Comparison of ENCODE assay signal across 21 mouse cellular contexts in the genomic region with DNA sequence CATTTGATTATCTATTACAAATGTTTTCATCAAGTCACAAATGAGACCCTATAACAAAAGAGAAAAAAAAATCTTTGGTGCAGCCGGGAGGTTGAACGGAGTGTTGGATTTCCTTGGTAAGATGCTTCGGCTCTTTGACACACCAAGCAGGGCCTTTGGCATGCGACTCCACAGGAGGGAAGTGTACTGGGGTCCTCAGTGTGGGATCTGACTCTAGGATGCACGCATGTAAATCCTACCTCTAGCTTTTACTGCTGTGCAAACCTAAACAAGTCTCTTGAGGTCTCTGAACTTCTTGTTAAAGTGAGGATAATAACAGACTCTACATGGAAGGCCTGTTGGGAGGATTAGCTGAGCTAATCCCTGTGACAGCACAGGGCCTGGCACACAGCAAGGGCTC.
A peak's percentile ranks its signal among the peaks of the same experiment; 100 is the strongest.
DNase-seq lines count a peak whose midpoint lies in the region; ATAC-seq and TF ChIP-seq lines count a peak whose summit lies in the region.
"Had no signal": no experiment of that assay in that cellular context is flagged by ENCODE, and none has a peak within 500 bp of the region (broad histone marks: within the 10 kb centered on the region; RNA-seq: fewer than 3 reads in every experiment).

No protein-coding gene starts in this region.

- no peak overlapping the region for H3K4me2 ChIP-seq in midbrain, postnatal 0 days (ENCODE audit: low read depth, low read length, poor library complexity, severe bottlenecking)
- no peak overlapping the region for H3K4me2 ChIP-seq in midbrain, embryonic 12.5 days (replicated peaks)
- H3K4me2 ChIP-seq in midbrain, embryonic 15.5 days, result no peak overlapping the region
- H3K4me2 ChIP-seq: embryonic facial prominence, embryonic 13.5 days; embryonic facial prominence, embryonic 15.5 days; forebrain, embryonic 12.5 days had no signal

- peak; percentile 70 for DNase-seq in midbrain, embryonic 10.5 days (ENCODE audit: low spot score)
- no peak for DNase-seq in midbrain, postnatal 0 days (ENCODE audit: low spot score)
- DNase-seq in brain, embryonic 14.5 days (ENCODE audit: low read depth), result peak; percentile 45
- DNase-seq in cerebellum, adult 18-20 months, result no peak
- DNase-seq: adrenal gland, adult 2 months; adrenal gland, postnatal 10 days; adrenal gland, postnatal 25 days; cerebellum, adult 11-12 months; cerebellum, adult 8-10 months; cerebellum, adult 9-11 months; cerebellum, postnatal 14 days; cerebellum, postnatal 36 days had no signal

- peaks cover 85% of the 10 kb centered on the region for H3K4me1 ChIP-seq in midbrain, embryonic 10.5 days
- no peaks in the 10 kb centered on the region for H3K4me1 ChIP-seq in midbrain, postnatal 0 days (ENCODE audit: insufficient read depth, low read length)
- H3K4me1 ChIP-seq in midbrain, embryonic 12.5 days, result peaks cover 24% of the 10 kb centered on the region
- H3K4me1 ChIP-seq in midbrain, embryonic 15.5 days, result peaks cover 11% of the 10 kb centered on the region; the same call in 1 of the 2 replicates

- H3K36me3 ChIP-seq in midbrain, embryonic 10.5 days, result no peaks in the 10 kb centered on the region
- no peaks in the 10 kb centered on the region for H3K36me3 ChIP-seq in midbrain, postnatal 0 days (ENCODE audit: insufficient read depth, low read length)
- H3K36me3 ChIP-seq in midbrain, embryonic 12.5 days, result no peaks in the 10 kb centered on the region
- no peaks in the 10 kb centered on the region for H3K36me3 ChIP-seq in midbrain, embryonic 15.5 days (replicated peaks)
- H3K36me3 ChIP-seq: embryonic facial prominence, embryonic 13.5 days; embryonic facial prominence, embryonic 15.5 days; forebrain, embryonic 10.5 days; forebrain, embryonic 12.5 days had no signal

- peak overlapping the region; percentile 77 for H3K27ac ChIP-seq in midbrain, embryonic 10.5 days (replicated peaks)
- H3K27ac ChIP-seq in midbrain, postnatal 0 days (ENCODE audit: low read depth, low read length), result no peak overlapping the region
- peak overlapping the region; percentile 3; the same call in 1 of the 2 replicates for H3K27ac ChIP-seq in midbrain, embryonic 12.5 days (replicated peaks)
- H3K27ac ChIP-seq in midbrain, embryonic 15.5 days, result no peak overlapping the region
- H3K27ac ChIP-seq: embryonic facial prominence, embryonic 13.5 days; embryonic facial prominence, embryonic 15.5 days; forebrain, embryonic 10.5 days; forebrain, embryonic 12.5 days had no signal

- H3K9ac ChIP-seq in midbrain, postnatal 0 days (replicated peaks; ENCODE audit: low read length, poor library complexity, severe bottlenecking), result no peak overlapping the region
- H3K9ac ChIP-seq in midbrain, embryonic 12.5 days (replicated peaks), result no peak overlapping the region
- H3K9ac ChIP-seq in midbrain, embryonic 15.5 days, result no peak overlapping the region
- H3K9ac ChIP-seq: embryonic facial prominence, embryonic 13.5 days; embryonic facial prominence, embryonic 15.5 days; forebrain, embryonic 12.5 days had no signal

- TF ChIP-seq CTCF in midbrain, postnatal 0 days (IDR thresholded peaks at IDR 0.05), result no peak
- no peak for TF ChIP-seq CTCF in brain, embryonic 14.5 days (IDR thresholded peaks at IDR 0.05; ENCODE audit: borderline replicate concordance, extremely low read depth, insufficient read depth, insufficient read length)

- no peak overlapping the region for H3K4me3 ChIP-seq in midbrain, embryonic 10.5 days
- H3K4me3 ChIP-seq in midbrain, postnatal 0 days (ENCODE audit: low read depth, low read length), result no peak overlapping the region
- H3K4me3 ChIP-seq in midbrain, embryonic 12.5 days, result no peak overlapping the region
- H3K4me3 ChIP-seq in midbrain, embryonic 15.5 days, result no peak overlapping the region
- H3K4me3 ChIP-seq: embryonic facial prominence, embryonic 13.5 days; embryonic facial prominence, embryonic 15.5 days; erythroblast, embryonic 14.5 days; forebrain, embryonic 10.5 days; forebrain, embryonic 12.5 days had no signal

- H3K9me3 ChIP-seq in midbrain, embryonic 10.5 days (replicated peaks), result no peaks in the 10 kb centered on the region
- no peaks in the 10 kb centered on the region for H3K9me3 ChIP-seq in midbrain, postnatal 0 days (ENCODE audit: low read length)
- H3K9me3 ChIP-seq in midbrain, embryonic 12.5 days, result no peaks in the 10 kb centered on the region
- no peaks in the 10 kb centered on the region for H3K9me3 ChIP-seq in midbrain, embryonic 15.5 days
- H3K9me3 ChIP-seq: embryonic facial prominence, embryonic 13.5 days; embryonic facial prominence, embryonic 15.5 days; forebrain, embryonic 10.5 days; forebrain, embryonic 12.5 days had no signal

- 31% methylated on average over 5 of the region's 5 CpGs for WGBS in midbrain, embryonic 10.5 days
- 43% methylated on average over 5 of the region's 5 CpGs for WGBS in midbrain, postnatal 0 days
- 17% methylated on average over 5 of the region's 5 CpGs for WGBS in midbrain, embryonic 12.5 days
- WGBS in midbrain, embryonic 15.5 days, result 23% methylated on average over 5 of the region's 5 CpGs

- ATAC-seq in midbrain, postnatal 0 days (ENCODE audit: low FRiP score), result no peak
- peak; percentile 31 for ATAC-seq in midbrain, embryonic 12.5 days (ENCODE audit: low FRiP score, low read depth)
- no peak for ATAC-seq in midbrain, embryonic 15.5 days (replicated peaks)
- ATAC-seq: forebrain, embryonic 14.5 days; forebrain, embryonic 16.5 days had no signal

- peaks cover 84% of the 10 kb centered on the region for H3K27me3 ChIP-seq in midbrain, embryonic 10.5 days (ENCODE audit: low read depth, poor library complexity, severe bottlenecking)
- H3K27me3 ChIP-seq in midbrain, postnatal 0 days (ENCODE audit: insufficient read depth, low read length), result no peaks in the 10 kb centered on the region
- peaks cover 66% of the 10 kb centered on the region for H3K27me3 ChIP-seq in midbrain, embryonic 12.5 days
- peaks cover 32% of the 10 kb centered on the region; the same call in 1 of the 2 replicates for H3K27me3 ChIP-seq in midbrain, embryonic 15.5 days (replicated peaks)

- TF ChIP-seq POLR2A in brain, embryonic 14.5 days (IDR thresholded peaks at IDR 0.05; ENCODE audit: borderline replicate concordance, extremely low read depth, insufficient read depth, insufficient read length, poor library complexity, severe bottlenecking), result no peak

Comparison
In these comparisons a context has a peak if more than half of its experiments do, and no peak if none do; other contexts are left out.
1. DNase-seq: peak in midbrain, embryonic 10.5 days (single experiment) and brain, embryonic 14.5 days (single experiment); none in midbrain, postnatal 0 days (single experiment) and cerebellum, adult 18-20 months (0 of 2).
2. H3K27ac ChIP-seq: peak in midbrain, embryonic 10.5 days (single experiment) and midbrain, embryonic 12.5 days (single experiment); none in midbrain, postnatal 0 days (single experiment) and midbrain, embryonic 15.5 days (single experiment).